Mouse (Mus musculus) embryonic facial prominence, embryonic 11.5 days (tissue): ENCODE results near the gene Abca7. TPM values are rescaled to one million over a fixed set of nuclear protein-coding genes. Genes with fewer than 3 reads are reported as not detected.

Experiments used
- ATAC-seq: fragments of 200-750 bp; cut with Nextera tagmentation; replicated peaks from 2 replicates; pipeline ENCODE4 v1.8.0; 2017; ENCODE audit warnings: low read depth; ENCODE audit not compliant: insufficient number of reproducible peaks, low FRiP score, low TSS enrichment
- DNase-seq: peaks from one replicate; pipeline ENCODE4 v3.0.0-alpha.2; 2015; ENCODE audit warnings: low spot score
- H3K27ac ChIP-seq: fragments of 300-500 bp; sonication (generic); replicated peaks from 2 replicates; pipeline ENCODE4 v1.5.1; 2014; ENCODE audit warnings: mild to moderate bottlenecking, low read depth, low read length, control low read depth
- H3K27me3 ChIP-seq: fragments of 300-500 bp; sonication (generic); 2 replicates; pipeline ENCODE4 v1.6.1; 2014; ENCODE audit warnings: mild to moderate bottlenecking, low read length, moderate library complexity, mixed read lengths; ENCODE audit not compliant: control insufficient read depth, insufficient read depth
- H3K36me3 ChIP-seq: fragments of 300-500 bp; sonication (generic); replicated peaks from 2 replicates; pipeline ENCODE4 v1.6.1; 2014; ENCODE audit warnings: low read depth, mild to moderate bottlenecking, low read length, moderate library complexity, mixed read lengths; ENCODE audit not compliant: control insufficient read depth, insufficient read depth
- H3K4me1 ChIP-seq: fragments of 300-500 bp; sonication (generic); 2 replicates; pipeline ENCODE4 v1.6.1; 2014; ENCODE audit warnings: low read length, mixed read lengths; ENCODE audit not compliant: control insufficient read depth, insufficient read depth
- H3K4me2 ChIP-seq: fragments of 300-500 bp; sonication (generic); 2 replicates; pipeline ENCODE4 v1.6.1; 2014; ENCODE audit warnings: low read depth, mild to moderate bottlenecking, control low read depth, low read length, moderate library complexity
- H3K4me3 ChIP-seq: fragments of 300-500 bp; sonication (generic); 2 replicates; pipeline ENCODE4 v1.5.1; 2014; ENCODE audit warnings: low read depth, low read length, control low read depth
- H3K9ac ChIP-seq: fragments of 300-500 bp; sonication (generic); replicated peaks from 2 replicates; pipeline ENCODE4 v1.6.1; 2014; ENCODE audit warnings: mild to moderate bottlenecking, control low read depth, low read length
- H3K9me3 ChIP-seq: fragments of 300-500 bp; sonication (generic); replicated peaks from 2 replicates; pipeline ENCODE4 v1.6.1; 2016; ENCODE audit warnings: mild to moderate bottlenecking, low read length, inconsistent platforms, mixed read lengths; ENCODE audit not compliant: control insufficient read depth
- WGBS: fragments of 180-500 bp; shearing (Covaris S2); extraction: QIAGEN DNeasy Blood & Tissue Kit; methylation state at CpG from one replicate; pipeline ENCODE4 v1.1.7; 2014; 5-methylcytosine and 5-hydroxymethylcytosine counted together
- polyA plus RNA-seq: library from polyadenylated mRNA; unstranded; fragments of >200 nt; fragmentation: Nextera tagmentation; extraction: Ambion mirVana; gene quantifications from 2 replicates; pipeline ENCODE4 v1.2.1, GENCODE M21; 2014

Gene Abca7
- polyA plus RNA-seq, 1 experiment from 2014 or later = 0.98 TPM

- Histone ChIP-seq H3K9me3 (no peaks in the 10 kb centered on the region), H3K9ac (no peak overlapping the region; the same call in 1 of the 2 replicates), H3K4me2 (peak overlapping the region; percentile 61; the same call in 1 of the 2 replicates), H3K4me1 (peaks cover 3% of the 10 kb centered on the region; the same call in 1 of the 2 replicates), H3K36me3 (peaks cover 6% of the 10 kb centered on the region), H3K4me3 (no peak overlapping the region; the same call in 1 of the 2 replicates), H3K27me3 (no peaks in the 10 kb centered on the region), H3K27ac (no peak overlapping the region)
- DNase-seq = no peak
- WGBS = 80% methylated on average over 5 of the region's 5 CpGs
- ATAC-seq = no peak
Observed at GRCm38 (mm10) chr10:80055364-80055763, 59.1 kb downstream of the Abca7 start.

GRCm38 (mm10) chr10:80055891-80056290, 59.6 kb downstream of the Abca7 start:
- WGBS = 77% methylated on average over 8 of the region's 10 CpGs
- Histone ChIP-seq H3K4me3 (no peak overlapping the region), H3K4me1 (peaks cover 3% of the 10 kb centered on the region; the same call in 1 of the 2 replicates), H3K9ac (no peak overlapping the region), H3K9me3 (no peaks in the 10 kb centered on the region), H3K27ac (no peak overlapping the region), H3K36me3 (peaks cover 6% of the 10 kb centered on the region), H3K27me3 (no peaks in the 10 kb centered on the region), H3K4me2 (no peak overlapping the region)
- ATAC-seq (no peak), DNase-seq (no peak)

- H3K4me3 ChIP-seq = no peak overlapping the region
- H3K9me3 ChIP-seq = no peaks in the 10 kb centered on the region
- H3K27me3 ChIP-seq = no peaks in the 10 kb centered on the region
- ATAC-seq (no peak), DNase-seq (no peak)
- H3K9ac ChIP-seq = no peak overlapping the region
- peaks cover 6% of the 10 kb centered on the region for H3K36me3 ChIP-seq
- H3K4me2 ChIP-seq = no peak overlapping the region
- no peak overlapping the region for H3K27ac ChIP-seq
- 85% methylated on average over 4 of the region's 4 CpGs for WGBS
- H3K4me1 ChIP-seq = peaks cover 3% of the 10 kb centered on the region; the same call in 1 of the 2 replicates
Observed at GRCm38 (mm10) chr10:80056506-80056905, 60.2 kb downstream of the Abca7 start.

- Histone ChIP-seq H3K36me3 (peaks cover 6% of the 10 kb centered on the region), H3K4me1 (peaks cover under 1% of the 10 kb centered on the region; the same call in 1 of the 2 replicates), H3K27ac (no peak overlapping the region)
Observed at GRCm38 (mm10) chr10:80056976-80057682, 60.8 kb downstream of the Abca7 start.

GRCm38 (mm10) chr10:80057683-80058326, 61.5 kb downstream of the Abca7 start:
- H3K9me3 ChIP-seq = no peaks in the 10 kb centered on the region
- no peaks in the 10 kb centered on the region for H3K27me3 ChIP-seq
- no peak overlapping the region for H3K4me2 ChIP-seq
- H3K4me3 ChIP-seq = no peak overlapping the region
- WGBS = 80% methylated on average over 30 of the region's 30 CpGs
- H3K4me1 ChIP-seq = no peaks in the 10 kb centered on the region; the same call in 1 of the 2 replicates
- ATAC-seq = no peak
- H3K9ac ChIP-seq = no peak overlapping the region
- DNase-seq = no peak
- no peak overlapping the region for H3K27ac ChIP-seq
- peaks cover 6% of the 10 kb centered on the region for H3K36me3 ChIP-seq

More at GRCm38 (mm10) chr10:80056976-80057682, 60.8 kb downstream of the Abca7 start:
- no peak for DNase-seq
- no peaks in the 10 kb centered on the region for H3K9me3 ChIP-seq
- H3K27me3 ChIP-seq = no peaks in the 10 kb centered on the region
- 91% methylated on average over 27 of the region's 27 CpGs for WGBS
- H3K4me3 ChIP-seq = no peak overlapping the region
- H3K9ac ChIP-seq = no peak overlapping the region
- no peak for ATAC-seq
- no peak overlapping the region for H3K4me2 ChIP-seq

- no peak overlapping the region for H3K9ac ChIP-seq
- H3K27me3 ChIP-seq = no peaks in the 10 kb centered on the region
- no peaks in the 10 kb centered on the region for H3K36me3 ChIP-seq
- no peaks in the 10 kb centered on the region for H3K9me3 ChIP-seq
- no peak for ATAC-seq
- 94% methylated on average over 5 of the region's 5 CpGs for WGBS
- no peaks in the 10 kb centered on the region for H3K4me1 ChIP-seq
- no peak overlapping the region for H3K27ac ChIP-seq
- H3K4me3 ChIP-seq = no peak overlapping the region
- no peak for DNase-seq
- H3K4me2 ChIP-seq = no peak overlapping the region
Observed at GRCm38 (mm10) chr10:80063104-80063503, 66.8 kb downstream of the Abca7 start.

GRCm38 (mm10) chr10:80063877-80064650, 67.8 kb downstream of the Abca7 start:
- Histone ChIP-seq H3K36me3 (no peaks in the 10 kb centered on the region), H3K9ac (no peak overlapping the region), H3K27ac (no peak overlapping the region), H3K4me1 (no peaks in the 10 kb centered on the region), H3K4me2 (no peak overlapping the region), H3K9me3 (no peaks in the 10 kb centered on the region), H3K27me3 (no peaks in the 10 kb centered on the region), H3K4me3 (no peak overlapping the region)
- DNase-seq (no peak), ATAC-seq (no peak)
- WGBS = 79% methylated on average over 23 of the region's 23 CpGs
